Mouse (Mus musculus): ENCODE results near the gene Gm10972.
"Not testable (repeated sequence)": the region's sequence is repeated elsewhere in the genome, so short reads cannot be mapped to it uniquely, and the experiment has no call there.

Gene Gm10972

DNA sequence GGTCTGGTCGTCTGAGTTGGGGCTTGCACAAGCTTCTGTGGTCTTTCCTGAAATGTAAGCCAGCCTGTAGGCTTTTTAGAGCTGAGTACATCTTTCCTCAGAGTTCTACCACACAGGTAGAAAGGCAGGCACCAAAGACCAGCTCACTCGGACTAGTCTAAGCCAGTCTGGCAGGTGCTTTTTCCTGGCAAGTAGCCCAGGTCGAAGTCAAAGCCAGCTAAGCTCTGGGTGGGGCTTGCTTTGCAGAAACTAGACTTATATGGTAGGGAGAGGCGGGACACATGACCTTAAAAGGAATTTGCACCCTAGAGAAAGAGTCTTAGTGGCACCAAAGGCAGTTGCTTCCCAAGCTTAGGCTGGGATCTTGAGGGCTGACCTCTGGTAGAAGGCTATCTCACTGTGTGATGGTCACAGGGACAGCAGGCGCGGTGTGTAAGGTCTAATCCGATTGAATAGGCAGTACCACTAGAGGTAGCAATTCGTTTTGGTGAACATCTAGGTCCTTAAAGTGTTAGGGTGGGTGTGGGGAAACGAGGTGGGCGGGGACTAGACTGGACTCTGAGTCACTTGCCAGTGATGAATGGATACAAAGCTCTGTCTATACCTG, 16.3 kb downstream of the Gm10972 start:
- not testable (repeated sequence) for DNase-seq (ENCODE audit: low spot score)

DNA sequence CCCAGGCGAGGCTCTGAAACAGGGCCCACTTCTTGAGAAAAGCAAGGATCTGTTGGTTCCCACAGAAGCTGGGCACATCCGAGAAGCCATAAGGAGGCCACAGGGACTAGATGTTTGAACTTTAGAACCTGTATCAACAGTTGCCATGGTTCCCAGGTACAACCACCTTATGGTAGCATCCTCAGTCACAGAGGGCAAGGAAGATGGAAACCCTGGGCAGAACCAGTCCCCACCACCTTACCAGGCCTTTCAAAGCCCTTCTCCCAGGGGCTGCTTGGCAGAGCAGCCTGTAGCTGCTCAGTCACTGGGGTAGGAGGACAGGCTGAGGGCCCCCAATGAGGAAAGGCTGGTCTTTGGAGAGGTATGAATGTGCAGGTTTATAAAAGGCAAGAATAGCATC, 17.9 kb downstream of the Gm10972 start:
- DNase-seq (ENCODE audit: low spot score) = not testable (repeated sequence)

DNA sequence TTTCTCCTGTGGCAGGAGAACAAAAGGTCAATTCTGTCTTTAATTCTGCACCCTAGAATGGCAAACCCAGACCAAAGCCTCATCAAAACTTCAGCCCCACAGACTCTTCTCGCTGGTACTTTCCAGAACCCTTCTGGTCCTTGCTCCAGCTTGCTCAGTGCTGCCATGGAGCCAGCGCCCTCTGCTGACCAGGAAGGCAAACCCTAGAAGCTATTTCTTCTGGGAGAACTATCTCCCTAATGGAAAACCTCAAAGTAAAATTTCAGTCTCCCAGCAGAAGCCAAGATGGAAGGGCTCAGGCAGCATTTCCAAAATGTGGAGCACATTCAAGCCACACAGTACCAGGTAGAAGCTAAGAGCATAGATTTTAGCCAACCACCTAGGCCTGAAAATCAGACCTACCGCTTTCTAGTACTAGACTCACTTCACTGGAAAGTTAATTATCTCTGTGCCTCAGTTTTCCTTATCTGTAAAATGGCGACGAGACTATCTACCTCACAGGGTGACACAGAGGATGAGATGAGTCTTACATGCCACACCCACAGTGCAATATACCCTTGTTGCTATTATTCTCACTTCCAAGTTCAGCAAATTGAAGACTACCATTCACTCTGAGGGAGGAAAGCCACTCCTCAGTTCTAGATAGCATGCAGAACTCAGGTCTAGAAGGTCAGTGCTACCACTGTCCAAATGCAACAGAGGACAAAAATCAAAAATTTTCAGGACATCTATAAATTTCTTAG, 22.3 kb downstream of the Gm10972 start:
- not testable (repeated sequence) for DNase-seq (ENCODE audit: low spot score)

DNA sequence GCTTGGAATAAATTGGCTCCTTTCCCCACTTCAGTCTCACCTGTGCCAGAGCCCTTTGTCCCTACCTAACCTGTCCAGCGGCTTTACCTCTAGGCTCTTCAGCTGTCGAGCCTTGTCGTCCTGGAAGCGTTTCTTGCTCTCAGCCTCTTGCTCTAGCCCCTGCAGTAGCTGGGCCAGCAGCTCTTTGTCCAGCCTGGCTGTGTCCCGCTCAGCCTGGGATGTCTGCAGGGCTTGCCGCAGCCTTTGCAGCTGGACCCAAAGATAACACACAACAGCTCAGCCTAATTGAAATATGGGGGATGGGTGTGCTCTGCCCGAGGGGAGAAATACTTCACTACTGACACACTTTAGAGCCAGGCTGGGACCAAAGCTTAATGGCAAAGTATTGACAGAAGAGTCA, 23.0 kb downstream of the Gm10972 start:
- not testable (repeated sequence) for DNase-seq (ENCODE audit: low spot score)

DNA sequence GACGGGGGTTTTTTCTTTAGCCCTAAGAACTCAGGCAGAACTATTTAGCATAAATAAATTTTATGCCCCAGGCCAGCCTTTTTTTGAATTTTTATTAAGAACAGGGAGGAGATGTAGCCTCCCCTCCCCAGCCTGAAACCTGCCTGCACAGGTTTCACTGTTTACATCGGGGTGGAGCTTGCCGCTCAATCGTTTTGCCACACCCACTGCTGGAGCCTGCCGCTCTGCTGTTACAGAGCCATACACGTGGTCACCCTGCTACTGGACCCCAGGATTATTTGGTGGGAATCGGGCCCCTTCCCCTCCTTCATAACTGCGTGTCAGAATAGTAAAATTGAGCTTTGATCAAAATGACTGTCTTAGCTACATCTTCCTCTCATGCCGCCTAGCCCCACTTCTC, 32.2 kb downstream of the Gm10972 start:
- not testable (repeated sequence) for DNase-seq (ENCODE audit: low spot score)

DNA sequence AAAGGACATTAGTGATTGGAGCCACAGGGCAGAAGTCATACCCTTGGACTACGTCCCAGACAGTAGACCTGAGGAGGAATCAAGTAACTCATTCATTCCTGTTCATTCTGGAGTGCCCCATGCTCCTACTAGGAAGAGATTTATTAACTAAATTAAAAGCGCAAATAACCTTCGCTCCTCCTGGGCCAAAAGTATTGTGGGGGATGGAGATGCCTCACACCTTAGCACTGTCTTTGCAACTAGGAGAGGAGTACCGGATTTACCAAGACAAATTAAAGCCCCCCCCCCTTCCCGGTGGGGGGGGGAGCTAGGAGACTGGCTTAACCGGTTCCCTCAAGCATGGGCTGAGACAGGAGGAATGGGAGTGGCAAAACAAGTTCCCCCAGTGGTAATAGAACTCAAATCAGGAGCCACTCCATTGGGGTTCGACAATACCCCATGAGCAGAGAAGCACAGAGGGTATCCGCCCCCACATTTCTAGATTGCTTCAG, 36.5 kb downstream of the Gm10972 start:
- no peak for DNase-seq (ENCODE audit: low spot score)

DNA sequence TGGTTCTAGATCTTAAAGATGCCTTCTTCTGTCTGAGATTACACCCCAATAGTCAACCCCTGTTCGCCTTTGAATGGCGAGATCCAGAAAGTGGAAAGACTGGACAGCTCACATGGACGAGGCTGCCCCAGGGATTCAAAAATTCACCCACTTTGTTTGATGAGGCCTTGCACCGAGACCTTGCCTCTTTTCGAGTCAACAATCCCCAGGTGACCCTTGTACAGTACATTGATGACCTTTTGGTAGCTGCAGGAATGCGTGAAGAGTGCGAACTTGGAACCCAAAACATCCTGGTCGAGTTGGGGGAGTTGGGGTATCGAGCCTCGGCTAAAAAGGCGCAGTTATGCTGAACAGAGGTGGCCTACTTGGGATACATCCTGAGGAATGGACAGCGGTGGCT, 37.1 kb downstream of the Gm10972 start:
- not testable (repeated sequence) for DNase-seq (ENCODE audit: low spot score)

DNA sequence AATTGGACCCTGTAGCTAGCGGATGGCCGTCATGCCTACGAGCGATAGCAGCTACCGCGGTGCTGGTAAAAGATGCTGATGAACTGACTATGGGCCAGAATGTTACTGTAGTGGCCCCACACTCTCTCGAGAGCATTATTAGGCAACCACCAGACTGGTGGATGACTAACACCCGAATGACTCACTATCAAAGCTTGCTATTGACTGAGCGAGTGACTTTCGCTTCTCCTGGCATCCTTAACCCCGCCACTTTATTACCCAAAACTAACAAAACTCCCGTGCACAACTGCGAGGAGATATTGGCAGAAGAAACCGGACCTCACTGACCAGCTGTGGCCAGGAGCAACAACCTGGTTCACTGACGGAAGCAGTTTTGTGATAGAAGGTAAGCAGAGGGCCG, 37.9 kb downstream of the Gm10972 start:
- no peak for DNase-seq (ENCODE audit: low spot score)

DNA sequence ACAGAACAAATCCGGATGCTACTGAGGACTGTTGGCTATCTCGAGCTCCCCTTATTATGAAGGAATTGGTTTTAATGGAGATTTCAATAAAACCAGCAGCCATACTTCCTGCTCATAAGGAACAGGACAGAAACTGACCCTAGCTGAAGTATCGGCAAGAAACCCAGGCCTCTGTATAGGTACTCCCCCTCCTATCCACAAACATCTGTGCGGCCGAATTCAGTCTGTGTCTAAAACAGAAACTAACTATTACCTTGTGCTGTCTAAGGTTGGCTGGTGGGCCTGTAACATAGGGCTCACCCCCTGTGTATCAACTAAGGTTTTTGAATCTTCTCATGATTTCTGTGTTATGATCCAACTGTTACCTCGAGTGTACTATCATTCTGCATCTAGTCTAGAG, 40.7 kb downstream of the Gm10972 start:
- no peak for DNase-seq (ENCODE audit: low spot score)

DNA sequence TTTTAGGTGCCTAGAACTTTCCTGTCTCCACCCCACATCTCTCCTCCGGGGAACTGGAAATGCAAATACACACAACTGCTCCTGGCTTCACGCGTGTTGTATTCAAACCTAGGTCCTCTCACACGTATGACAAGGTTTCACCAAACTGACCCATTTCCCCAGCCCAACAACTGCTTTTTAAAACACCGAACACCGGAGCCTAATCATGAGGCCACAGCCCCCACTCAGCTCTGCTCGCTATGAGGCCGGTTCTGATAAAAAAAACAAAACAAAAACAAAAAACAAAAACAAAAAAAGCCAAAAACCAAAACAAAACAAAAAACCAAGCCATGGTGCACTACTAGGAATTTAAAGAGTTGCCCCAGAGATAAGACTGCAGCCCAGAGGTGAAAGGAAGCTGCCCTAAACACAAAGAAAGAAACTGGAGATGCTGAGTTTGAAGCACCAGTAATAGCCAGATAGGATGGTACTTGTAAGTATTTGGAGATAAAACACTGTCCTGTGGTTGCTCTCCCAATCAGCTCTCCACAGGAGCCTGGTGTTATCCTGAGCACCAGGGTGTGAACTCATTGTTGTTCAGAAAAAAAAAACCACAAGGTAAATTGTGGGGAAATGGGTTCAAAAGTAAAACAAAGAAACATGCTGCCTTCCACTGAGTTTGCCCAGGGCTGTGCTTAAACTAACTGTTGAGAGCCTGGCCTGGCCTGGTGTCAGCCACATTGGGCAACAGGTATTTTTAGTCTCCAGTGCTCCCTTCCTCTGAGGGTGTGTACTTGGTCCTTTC, 43.3 kb downstream of the Gm10972 start:
- DNase-seq (ENCODE audit: low spot score) = not testable (repeated sequence)

DNA sequence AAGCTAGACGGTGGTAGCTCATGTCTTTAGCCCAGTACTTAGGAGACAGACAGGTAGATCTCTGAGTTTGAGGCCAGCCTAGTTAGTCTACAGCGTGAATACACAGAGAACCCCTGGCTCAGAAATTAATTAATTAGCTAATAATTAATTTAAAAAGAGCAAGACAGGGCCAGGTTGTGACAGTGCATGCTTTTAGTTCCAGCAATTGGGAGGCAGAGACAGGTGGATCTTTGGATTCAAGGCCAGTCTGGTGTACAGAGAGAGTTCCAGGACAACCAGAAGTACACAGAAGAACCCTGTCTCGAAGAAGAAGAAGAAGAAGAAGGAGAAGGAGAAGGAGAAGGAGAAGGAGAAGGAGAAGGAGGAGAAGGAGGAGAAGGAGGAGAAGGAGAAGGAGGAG, 45.8 kb downstream of the Gm10972 start:
- not testable (repeated sequence) for DNase-seq (ENCODE audit: low spot score)

DNA sequence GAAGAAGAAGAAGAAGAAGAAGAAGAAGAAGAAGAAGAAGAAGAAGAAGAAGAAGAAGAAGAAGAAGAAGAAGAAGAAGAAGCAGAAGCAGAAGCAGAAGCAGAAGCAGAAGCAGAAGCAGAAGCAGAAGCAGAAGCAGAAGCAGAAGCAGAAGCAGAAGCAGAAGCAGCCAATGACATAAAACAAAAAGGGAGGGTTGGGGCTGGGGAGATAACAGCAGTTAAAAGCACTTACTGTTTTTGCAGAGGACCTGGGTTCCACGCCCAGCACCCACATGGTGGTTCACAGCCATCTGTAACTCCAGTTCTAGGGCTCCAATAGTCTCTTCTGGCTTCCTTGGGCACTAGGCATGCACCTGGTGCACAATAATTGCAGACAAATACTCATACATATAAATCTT, 46.3 kb downstream of the Gm10972 start:
- not testable (repeated sequence) for DNase-seq (ENCODE audit: low spot score)

DNA sequence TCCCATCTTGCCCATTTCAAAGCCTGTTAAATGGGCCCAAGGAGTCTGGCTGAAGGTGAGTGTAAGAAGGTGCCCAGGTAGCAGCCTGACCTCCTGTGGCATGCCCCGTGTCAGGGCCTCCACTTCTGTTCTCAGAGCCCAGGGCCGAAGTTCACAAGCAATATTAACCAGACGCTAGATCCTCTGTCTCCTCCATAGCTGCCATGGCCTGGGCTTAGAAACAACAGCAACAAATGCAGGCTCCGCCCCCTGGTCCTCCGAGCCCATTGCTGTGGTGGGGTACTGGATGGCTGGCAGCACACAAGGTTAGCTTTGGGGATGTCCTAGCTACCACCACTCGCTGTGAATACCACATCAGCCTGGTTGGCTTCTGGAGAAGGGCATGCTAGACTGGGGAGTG, 47.2 kb downstream of the Gm10972 start:
- DNase-seq (ENCODE audit: low spot score) = not testable (repeated sequence)

DNA sequence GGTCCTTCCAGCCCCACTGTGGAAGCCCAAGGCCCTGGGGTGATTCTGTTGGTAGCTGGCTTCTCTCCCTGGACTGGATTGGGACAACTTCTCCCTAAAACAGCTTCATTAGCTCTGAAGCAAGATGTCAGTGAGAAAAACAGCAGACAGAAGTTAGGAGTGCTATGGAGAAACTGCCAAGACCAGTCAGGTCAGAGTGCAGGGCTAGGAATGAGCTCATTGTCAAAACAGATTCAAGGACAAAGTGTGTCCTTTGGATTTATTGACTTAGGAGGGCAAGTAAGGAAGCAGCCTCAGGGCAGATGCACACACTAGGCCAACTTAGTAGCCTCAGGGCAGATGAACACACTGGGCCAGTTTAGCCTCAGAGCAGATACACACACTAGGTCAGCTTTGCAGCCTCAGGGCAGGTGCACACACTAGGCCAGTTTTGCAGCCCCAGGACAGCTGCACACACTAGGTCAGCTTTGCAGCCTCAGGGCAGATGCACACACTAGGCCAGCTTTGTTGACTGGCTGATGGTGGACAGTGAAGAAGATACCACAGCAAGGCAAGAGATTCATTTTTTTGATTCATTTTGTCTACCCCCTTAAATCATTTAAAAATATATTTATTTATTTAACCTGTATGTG, 47.8 kb downstream of the Gm10972 start:
- DNase-seq (ENCODE audit: low spot score) = no peak

DNA sequence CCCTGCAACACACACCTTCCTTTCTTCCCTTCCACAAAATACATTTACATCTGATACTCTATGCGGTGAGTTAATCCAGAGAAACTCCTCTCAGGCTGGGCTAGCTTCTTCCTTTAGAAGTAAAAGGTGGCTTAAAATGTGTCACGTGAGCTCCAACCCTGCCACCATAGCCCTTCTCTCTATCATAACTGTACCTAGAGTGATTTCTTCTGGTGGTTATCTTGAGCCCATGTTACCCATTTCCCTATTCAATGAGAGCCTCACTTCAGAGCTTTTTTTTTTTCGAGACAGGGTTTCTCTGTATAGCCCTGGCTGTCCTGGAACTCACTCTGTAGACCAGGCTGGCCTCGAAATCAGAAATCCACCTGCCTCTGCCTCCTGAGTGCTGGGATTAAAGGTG, 48.8 kb downstream of the Gm10972 start:
- DNase-seq (ENCODE audit: low spot score) = not testable (repeated sequence)
